Mouse (Mus musculus) lung, postnatal 0 days (tissue): ENCODE measurements at regions not wholly inside any gene's neighbourhood (a gene's known extent, or its start where the extent isn't known, plus 50 kb on each side); places are given as distances from the start of the nearest gene placed in this dataset.

Experiments
- CTCF ChIP-seq: IDR thresholded peaks from 2 replicates; pipeline ENCODE4 v1.5.1; 2016; ENCODE audit warnings: antibody characterized with exemption, mild to moderate bottlenecking
- EP300 ChIP-seq: IDR thresholded peaks from 2 replicates; pipeline ENCODE4 v1.6.1; 2016; ENCODE audit warnings: antibody characterized with exemption, mild to moderate bottlenecking, control low read depth

DNA sequence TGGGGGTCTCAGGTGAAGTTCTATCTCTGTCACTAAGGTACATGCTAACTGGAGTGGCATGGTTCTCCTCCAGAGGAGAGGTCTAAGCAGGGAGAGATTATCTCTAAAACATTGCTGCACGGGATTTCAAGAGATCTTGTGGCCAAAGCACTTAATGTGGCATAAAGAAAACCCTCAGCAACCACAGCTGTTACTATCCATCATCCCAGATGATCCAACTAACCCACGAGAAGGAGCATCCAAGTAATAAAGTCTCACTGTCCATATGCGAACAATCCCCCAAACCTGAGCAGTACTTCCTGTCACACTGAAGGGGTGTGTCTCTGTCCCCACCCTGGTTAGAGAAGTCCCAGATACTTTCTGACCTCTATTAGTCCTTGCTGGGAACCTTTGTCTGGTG lies 363.9 kb downstream of the En1 start:
- no peak for TF ChIP-seq EP300
- TF ChIP-seq CTCF = no peak
